Mouse (Mus musculus) stomach, embryonic 16.5 days (tissue): ENCODE measurements around the gene Olfr68. TPM values are rescaled to one million over a fixed set of nuclear protein-coding genes. Genes with fewer than 3 reads are reported as not detected.

ENCODE experiments used
- polyA plus RNA-seq: library from polyadenylated mRNA; unstranded; fragments of >200 nt; fragmentation: Nextera tagmentation; extraction: Ambion mirVana; gene quantifications from 2 replicates; pipeline ENCODE4 v1.2.1, GENCODE M21; 2015

Gene Olfr68
- polyA plus RNA-seq, 1 experiment from 2014 or later, result not detected

Other genes starting within 250 kb of the Olfr68 start
- gene Olfr612, start 237.0 kb downstream of the Olfr68 start, polyA plus RNA-seq, result not detected in 2 replicates
- gene Olfr613, start 231.6 kb downstream of the Olfr68 start, polyA plus RNA-seq, result not detected in 2 replicates
- gene Olfr615, start 223.6 kb downstream of the Olfr68 start, polyA plus RNA-seq, result not detected in 2 replicates
- gene Olfr616, start 210.6 kb downstream of the Olfr68 start, polyA plus RNA-seq, result not detected in 2 replicates
- gene Olfr617, start 206.6 kb downstream of the Olfr68 start, polyA plus RNA-seq, result not detected in 2 replicates
- gene Olfr618, start 189.6 kb downstream of the Olfr68 start, polyA plus RNA-seq, result not detected in 2 replicates
- not detected in 2 replicates for gene Olfr619, start 179.1 kb downstream of the Olfr68 start, polyA plus RNA-seq
- gene Olfr620, start 167.2 kb downstream of the Olfr68 start, polyA plus RNA-seq, result not detected in 2 replicates
- gene Olfr622, start 137.0 kb downstream of the Olfr68 start, polyA plus RNA-seq, result not detected in 2 replicates
- not detected in 2 replicates for gene Olfr623, start 116.0 kb downstream of the Olfr68 start, polyA plus RNA-seq
- 0.04 and 0.05 TPM in 2 replicates for gene Olfr624, start 108.5 kb downstream of the Olfr68 start, polyA plus RNA-seq
- not detected in 2 replicates for gene Olfr625-ps1, start 97.0 kb downstream of the Olfr68 start, polyA plus RNA-seq
- gene Olfr243, start 65.0 kb downstream of the Olfr68 start, polyA plus RNA-seq, result not detected in 2 replicates
- gene Olfr628, start 49.3 kb downstream of the Olfr68 start, polyA plus RNA-seq, result not detected in 2 replicates
- gene Olfr629, start 34.8 kb downstream of the Olfr68 start, polyA plus RNA-seq, result not detected in 2 replicates
- gene Olfr630, start 22.4 kb downstream of the Olfr68 start, polyA plus RNA-seq, result not detected in 2 replicates
- not detected in 2 replicates for gene Olfr69, start 8.1 kb downstream of the Olfr68 start, polyA plus RNA-seq
- not detected in 2 replicates for gene Olfr67, start 12.1 kb upstream of the Olfr68 start, polyA plus RNA-seq
- gene Hbb-bt, start 34.3 kb upstream of the Olfr68 start, polyA plus RNA-seq, result 3,025 and 3,577 TPM in 2 replicates
- gene Hbb-bs, start 48.4 kb upstream of the Olfr68 start, polyA plus RNA-seq, result 8,981 and 9,755 TPM in 2 replicates
- gene Hbb-bh2, start 60.8 kb upstream of the Olfr68 start, polyA plus RNA-seq, result not detected in 2 replicates
- gene Hbb-bh1, start 63.5 kb upstream of the Olfr68 start, polyA plus RNA-seq, result 0.95 and 1.4 TPM in 2 replicates
- 35.5 and 42.6 TPM in 2 replicates for gene Hbb-y, start 73.5 kb upstream of the Olfr68 start, polyA plus RNA-seq
- gene Olfr66, start 106.6 kb upstream of the Olfr68 start, polyA plus RNA-seq, result not detected in 2 replicates
- gene Olfr64, start 114.8 kb upstream of the Olfr68 start, polyA plus RNA-seq, result not detected in 2 replicates
- not detected in 2 replicates for gene Olfr65, start 123.8 kb upstream of the Olfr68 start, polyA plus RNA-seq
- gene Olfr631, start 149.1 kb upstream of the Olfr68 start, polyA plus RNA-seq, result not detected in 2 replicates
- not detected in 2 replicates for gene Olfr632, start 154.6 kb upstream of the Olfr68 start, polyA plus RNA-seq
- not detected in 2 replicates for gene Olfr633, start 164.7 kb upstream of the Olfr68 start, polyA plus RNA-seq
- gene Olfr635, start 191.5 kb upstream of the Olfr68 start, polyA plus RNA-seq, result 0.01 TPM in 1 of 2 replicates, not detected in the other
- gene Olfr638, start 219.0 kb upstream of the Olfr68 start, polyA plus RNA-seq, result not detected in 2 replicates
- not detected in 2 replicates for gene Olfr639, start 237.6 kb upstream of the Olfr68 start, polyA plus RNA-seq
- gene Olfr640, start 245.9 kb upstream of the Olfr68 start, polyA plus RNA-seq, result not detected in 2 replicates